Mouse (Mus musculus): ENCODE measurements around the gene Ccna2. TPM values are rescaled to one million over a fixed set of nuclear protein-coding genes. Genes with fewer than 3 reads are reported as not detected.
"Not testable (repeated sequence)": the region's sequence is repeated elsewhere in the genome, so short reads cannot be mapped to it uniquely, and the experiment has no call there.

The Ccna2 gene
- 10 to 100 TPM; 18.4 to 21.8 TPM for total RNA-seq (2021)
- long read RNA-seq, experiment 1, transcript Ccna2-201 (8 exons, 2,965 nt) = major isoform, 34 of 36 reads
- long read RNA-seq, experiment 1, partial matches to known transcripts = 0 of 36 reads
- long read RNA-seq, experiment 1, other reads (novel, unspliced or antisense) = 2 of 36 reads
- long read RNA-seq, experiment 2, transcript Ccna2-201 (8 exons, 2,965 nt) = major isoform, 25 of 27 reads
- long read RNA-seq, experiment 2, partial matches to known transcripts = 0 of 27 reads
- long read RNA-seq, experiment 2, other reads (novel, unspliced or antisense) = 2 of 27 reads

- DNase-seq = peak; percentile 98
Measured at GRCm38 (mm10) chr3:36571827-36572378, at the start of gene Ccna2. Gene Ccna2, minus strand, starts transcription at chr3:36572150.

DNA sequence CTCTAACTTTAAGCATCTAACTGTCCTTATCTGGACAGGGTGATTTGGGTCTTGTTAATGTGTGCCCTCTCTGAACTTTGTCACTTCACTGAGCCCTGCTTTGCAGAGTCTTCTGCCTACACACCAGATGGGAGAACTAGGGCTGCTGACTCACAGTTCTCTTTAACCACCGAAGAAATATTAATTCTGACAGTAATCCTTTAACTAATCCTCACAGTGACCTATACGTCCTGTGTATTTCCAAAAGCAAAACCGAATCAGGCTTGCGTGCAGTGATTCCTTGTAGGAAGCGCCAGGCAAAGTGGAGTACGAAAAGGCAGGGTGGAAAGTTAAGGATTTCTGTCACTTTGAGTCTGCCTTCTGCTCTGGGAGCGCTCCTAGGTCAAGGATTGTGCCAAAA, 46.2 kb upstream of the Ccna2 start:
- DNase-seq = no peak

GRCm38 (mm10) chr3:36613908-36614255, 41.9 kb upstream of the Ccna2 start:
- peak; percentile 12 for DNase-seq

DNA sequence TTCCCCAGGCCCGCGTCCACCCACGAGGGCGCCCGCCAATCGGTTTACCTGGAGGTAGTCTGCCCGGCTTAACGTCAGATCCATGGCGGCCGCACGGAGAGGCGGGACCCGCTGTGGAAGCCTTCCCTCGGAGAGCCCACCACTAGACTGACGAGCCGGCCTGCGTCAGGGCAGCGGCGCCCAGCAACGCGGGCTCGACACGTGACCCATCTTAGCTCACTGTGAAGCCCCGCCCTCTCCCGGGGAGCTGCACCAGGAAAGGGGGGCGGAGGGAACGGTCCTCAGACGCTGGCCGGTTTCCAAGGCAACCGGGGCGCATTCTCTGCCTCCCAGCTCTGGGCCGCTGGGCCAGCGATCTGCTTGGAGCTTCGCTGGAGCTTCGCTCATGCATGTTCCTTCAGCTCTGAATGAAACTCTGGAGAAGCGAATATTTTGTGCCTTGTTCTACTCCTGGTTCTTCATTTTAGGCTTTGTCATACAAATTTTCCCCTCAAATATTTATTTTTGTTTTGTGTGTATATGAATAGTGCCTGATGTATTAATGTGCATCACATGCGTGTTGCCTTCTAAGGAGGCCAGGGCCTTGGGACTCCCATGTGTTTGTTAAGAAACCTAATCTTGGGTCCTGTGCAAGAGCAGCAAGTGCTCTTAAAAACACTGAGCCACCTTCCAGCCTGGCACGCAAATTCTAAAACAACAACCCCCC, 41.4 kb upstream of the Ccna2 start, which contains the start of gene Bbs7:
Gene Bbs7 (minus strand): TSS at position 276 of the 706 bp plus-strand sequence.
- DNase-seq = peak; percentile 91

GRCm38 (mm10) chr3:36612687-36613086, 40.7 kb upstream of the Ccna2 start:
- no peak for DNase-seq

DNA sequence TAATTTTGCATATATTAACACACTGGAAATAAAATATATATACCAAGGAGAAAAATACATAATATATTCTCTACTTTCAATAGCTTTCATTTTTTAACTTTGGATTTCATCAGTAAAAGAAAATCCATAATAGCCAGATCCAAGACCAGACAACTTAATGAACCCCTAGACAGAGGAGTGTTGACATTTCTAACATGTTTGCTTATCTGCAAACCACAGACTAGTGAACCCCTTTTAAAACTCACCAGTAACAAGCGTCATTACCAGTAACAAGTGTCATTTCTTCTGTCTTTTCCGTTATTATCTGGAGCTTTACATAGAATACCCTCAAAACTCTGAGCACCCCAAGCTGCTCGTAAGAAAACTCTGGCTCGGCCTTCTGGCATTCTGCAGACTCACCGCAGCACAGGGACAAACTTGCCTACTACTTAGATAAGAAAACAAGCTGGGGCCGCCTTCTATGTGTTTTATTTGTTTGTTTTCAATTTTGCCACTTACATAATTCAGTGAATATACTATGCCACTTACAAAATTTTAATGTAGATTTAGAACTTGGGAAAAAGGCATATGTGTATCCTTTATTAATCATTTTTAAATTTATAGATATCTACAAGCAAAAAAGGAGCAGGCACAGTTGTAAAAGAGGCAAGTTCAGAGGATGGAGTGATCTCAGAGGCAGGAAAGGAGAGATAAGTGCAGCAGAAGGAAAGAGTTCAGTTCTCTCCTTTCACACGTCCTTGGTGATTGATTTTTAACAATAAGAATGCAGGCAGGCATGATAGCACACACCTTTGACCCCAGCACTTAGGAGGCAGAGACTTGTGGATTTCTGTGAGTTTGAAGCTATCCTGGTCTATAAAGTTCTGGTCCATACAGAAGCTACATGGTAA, 34.2 kb upstream of the Ccna2 start:
- no peak for DNase-seq

GRCm38 (mm10) chr3:36599773-36600172, 27.8 kb upstream of the Ccna2 start:
- not testable (repeated sequence) for DNase-seq

DNA sequence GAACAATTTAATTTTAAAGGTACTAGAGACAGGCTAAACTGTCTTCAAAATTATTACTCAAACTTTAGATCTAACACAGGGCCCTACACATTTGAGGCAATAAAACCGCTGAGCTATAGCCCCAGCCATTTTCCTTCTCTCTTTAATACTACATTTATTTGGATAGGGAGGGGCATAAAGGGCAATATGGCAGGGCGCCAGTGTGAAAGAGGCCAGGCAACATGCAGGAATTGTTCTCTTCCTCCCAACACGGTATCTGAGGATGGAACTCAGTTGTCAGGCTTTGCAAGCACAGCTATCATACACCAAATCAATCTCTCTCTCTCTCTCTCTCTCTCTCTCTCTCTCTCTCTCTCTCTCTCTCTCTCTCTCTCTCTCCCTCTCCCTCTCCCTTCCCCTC, 26.9 kb upstream of the Ccna2 start:
- no peak for DNase-seq

DNA sequence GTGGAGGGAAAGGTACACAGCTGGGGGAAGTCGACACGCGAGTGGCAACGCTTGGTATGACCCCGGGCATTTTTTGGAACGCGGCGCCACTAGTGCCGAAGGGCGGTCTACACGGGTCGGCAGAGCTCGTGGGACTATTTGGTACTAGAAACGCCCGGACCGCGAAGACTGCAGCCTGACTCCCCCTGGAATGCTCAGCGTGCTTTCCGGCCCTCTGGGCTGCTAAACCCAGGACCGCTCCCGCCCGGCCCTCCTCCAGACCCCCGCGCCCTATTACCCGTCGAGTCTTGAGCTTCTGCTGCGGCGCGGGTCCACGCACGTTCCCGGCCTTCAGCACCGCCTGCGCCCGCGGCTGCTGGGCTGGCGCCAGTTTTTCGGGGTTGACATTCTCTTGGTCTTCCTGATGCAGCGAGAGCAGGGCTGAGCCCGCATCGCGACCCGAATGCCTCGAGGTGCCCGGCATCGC, 556 bp downstream of the Ccna2 start:
- DNase-seq = peak; percentile 54

DNA sequence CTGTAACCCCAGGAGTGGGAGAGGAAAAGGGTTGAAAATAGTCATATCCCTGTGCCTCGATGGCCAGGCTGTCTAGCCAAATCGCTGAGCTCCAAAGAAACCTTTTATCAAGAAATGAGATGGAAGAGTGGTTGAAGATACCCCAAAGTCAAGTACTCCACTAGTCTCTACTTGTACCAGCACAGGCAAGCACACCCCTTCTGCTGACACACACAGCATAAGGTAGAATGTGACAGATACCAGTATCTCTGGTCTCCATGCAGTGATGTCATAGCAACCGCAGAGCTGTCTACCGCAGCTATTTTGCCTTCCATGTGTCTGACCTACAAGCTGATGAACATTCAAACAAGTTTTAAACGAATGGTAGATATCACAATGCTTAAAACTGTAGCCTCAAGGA, 2.1 kb downstream of the Ccna2 start:
- DNase-seq = no peak

DNA sequence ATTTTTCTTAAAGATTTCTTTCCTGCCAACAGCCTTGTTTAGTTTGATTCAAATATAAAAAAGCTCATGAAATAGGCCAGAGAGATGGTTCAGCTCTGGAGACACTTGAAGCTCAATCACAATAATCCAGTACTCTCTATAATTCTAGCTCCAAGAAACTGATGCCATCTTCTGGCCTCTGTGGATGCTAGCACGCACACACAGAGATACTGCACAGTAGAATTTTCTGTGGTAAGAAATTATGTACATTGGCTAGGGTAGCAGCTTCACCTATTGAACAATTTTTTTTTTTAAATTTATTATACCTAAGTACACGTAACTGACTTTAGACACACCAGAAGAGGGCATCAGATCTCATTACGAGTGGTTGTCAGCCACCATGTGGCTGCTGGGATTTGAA, 8.3 kb downstream of the Ccna2 start:
- DNase-seq = no peak

- no peak for DNase-seq
Measured at GRCm38 (mm10) chr3:36559606-36560005, 12.3 kb downstream of the Ccna2 start.

DNA sequence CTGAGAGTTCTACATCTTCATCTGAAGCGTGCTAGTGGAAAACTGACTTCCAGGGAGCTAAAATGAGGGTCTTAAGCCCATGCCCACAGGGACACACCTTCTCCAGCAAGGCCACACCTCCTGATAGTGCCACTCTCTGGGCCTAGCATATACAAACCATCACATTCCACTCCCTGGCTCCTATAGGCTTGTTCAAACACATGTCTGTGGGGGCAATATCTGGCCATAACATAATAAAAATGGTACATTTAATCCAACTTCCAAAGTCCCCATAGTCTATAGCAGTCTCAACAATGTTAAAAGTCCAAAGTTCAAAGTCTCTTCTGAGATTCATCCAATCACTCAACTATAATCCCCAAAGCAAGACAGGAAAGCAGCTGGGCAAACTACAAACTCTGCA, 14.3 kb downstream of the Ccna2 start:
- DNase-seq = no peak

DNA sequence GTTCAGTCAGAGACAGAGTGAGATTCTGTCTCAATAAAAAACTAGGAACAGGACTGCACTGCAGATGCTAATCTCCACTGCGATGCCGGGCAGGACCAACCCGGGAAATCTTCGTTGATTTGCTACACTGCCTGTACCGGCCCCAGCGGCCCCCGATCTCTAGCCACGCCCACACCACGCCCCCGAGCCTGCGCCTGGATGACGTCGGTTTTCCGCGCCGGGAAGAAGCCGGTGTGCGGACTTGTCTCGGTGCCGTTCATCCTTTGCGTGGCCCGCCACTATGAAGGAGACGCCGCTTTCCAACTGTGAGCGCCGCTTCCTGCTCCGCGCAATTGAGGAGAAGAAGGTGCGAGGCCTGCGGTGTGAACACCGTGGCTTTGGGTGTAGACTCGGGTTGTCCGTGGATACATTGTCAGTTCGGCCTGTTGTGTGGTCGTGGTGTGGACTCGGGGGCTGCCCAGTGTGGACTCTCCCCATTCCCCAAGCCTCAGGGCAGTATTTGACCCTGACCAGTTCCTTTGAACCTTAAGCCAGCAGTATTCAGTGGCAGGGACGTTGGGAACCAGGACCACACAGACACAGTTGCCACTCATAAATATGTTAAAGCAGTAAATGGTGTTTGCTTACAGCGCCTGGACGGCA, 19.4 kb downstream of the Ccna2 start, which contains the start of gene Exosc9:
Gene Exosc9 (plus strand): TSS at position 201 of the 642 bp plus-strand sequence.
- DNase-seq = peak; percentile 96

DNA sequence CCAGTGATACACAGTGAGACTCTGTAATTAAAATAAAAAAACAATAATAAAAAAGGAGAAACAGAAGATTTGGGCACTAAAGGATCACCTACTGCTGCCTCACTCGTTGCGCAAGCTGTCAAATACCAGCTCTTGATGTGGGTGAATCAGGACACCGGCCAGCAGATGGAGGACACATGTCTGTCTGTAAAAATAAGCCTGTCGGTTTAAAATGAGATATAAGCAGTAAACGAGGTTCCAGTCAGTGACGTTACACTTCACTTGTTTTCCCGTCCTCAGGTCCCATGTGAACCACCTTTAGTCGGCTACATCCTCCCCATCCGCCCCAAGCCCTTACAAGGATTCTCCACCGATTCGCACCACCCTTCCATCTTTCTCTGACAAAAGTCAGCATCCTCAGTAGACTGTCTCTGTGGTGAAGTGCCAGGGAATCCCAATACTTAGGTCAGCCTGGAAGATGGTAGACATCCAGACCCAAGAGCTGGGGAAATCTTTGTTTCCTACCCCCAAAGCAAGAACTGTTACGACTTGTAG, 20.0 kb downstream of the Ccna2 start:
- DNase-seq = no peak

GRCm38 (mm10) chr3:36551343-36551742, 20.6 kb downstream of the Ccna2 start:
- peak; percentile 44 for DNase-seq

- DNase-seq = no peak
Measured at GRCm38 (mm10) chr3:36544961-36545360, 27.0 kb downstream of the Ccna2 start.

DNA sequence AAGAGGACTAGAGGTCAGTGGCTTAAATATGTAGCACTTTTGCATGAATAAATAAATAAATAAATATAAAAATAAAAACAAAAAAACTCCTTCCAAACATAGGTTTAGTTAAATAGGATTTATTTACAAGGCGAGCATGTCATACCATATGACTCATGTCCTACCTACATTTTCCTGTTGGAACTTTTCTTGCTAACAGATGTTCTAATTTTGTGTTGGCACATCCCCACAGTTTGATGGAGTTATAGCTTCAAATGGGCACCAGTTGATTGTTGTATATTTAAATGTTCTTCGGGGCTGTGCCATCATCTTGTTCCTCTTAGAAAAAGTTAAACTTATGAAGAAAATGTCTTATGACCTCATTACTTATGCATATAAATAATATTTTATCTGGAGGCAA, 30.6 kb downstream of the Ccna2 start:
- DNase-seq = no peak

DNA sequence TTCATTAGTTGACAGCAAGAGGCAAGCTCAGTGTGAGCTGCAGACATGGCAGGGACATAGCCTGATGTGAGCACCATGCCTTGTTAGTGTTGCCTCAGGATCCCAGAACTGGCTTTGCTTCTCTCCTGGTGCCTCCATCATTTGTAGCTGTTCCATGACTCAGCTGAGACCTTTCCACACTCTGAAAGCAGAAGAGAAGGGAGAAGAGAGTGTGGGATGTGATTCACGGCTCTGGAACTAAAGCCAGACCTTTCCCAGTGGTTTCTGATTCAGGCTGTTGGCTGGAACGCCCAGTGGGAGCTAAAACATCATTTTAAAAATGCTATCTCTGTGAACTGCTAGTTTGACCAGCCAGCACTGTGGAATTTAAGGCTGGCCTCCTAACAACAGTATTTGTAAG, 31.2 kb downstream of the Ccna2 start:
- DNase-seq = no peak

GRCm38 (mm10) chr3:36537701-36538470, 34.1 kb downstream of the Ccna2 start:
- no peak for DNase-seq

GRCm38 (mm10) chr3:36536041-36536440, 35.9 kb downstream of the Ccna2 start:
- no peak for DNase-seq

Data from gastrocnemius, postnatal 10 days (tissue).